Mouse (Mus musculus) bone marrow, adult 2 months (tissue): Measurements from ENCODE around the gene Dus1l. TPM values are rescaled to one million over a fixed set of nuclear protein-coding genes. Genes with fewer than 3 reads are reported as not detected.

Experiments used
- H3K27ac ChIP-seq: fragments of 200-500 bp; 2 replicates; pipeline ENCODE4 v1.5.1; 2012; ENCODE audit warnings: low read depth, mild to moderate bottlenecking, control low read depth, inconsistent platforms, low read length; ENCODE audit not compliant: control insufficient read depth, poor library complexity, insufficient read depth
- H3K4me1 ChIP-seq: fragments of 200-500 bp; 2 replicates; pipeline ENCODE4 v1.6.1; 2011; ENCODE audit warnings: low read length; ENCODE audit not compliant: control insufficient read depth, insufficient read depth
- H3K4me3 ChIP-seq: fragments of 200-500 bp; replicated peaks from 2 replicates; pipeline ENCODE3; 2011; ENCODE audit warnings: mild to moderate bottlenecking, low read depth, low read length, control low read depth; ENCODE audit not compliant: control insufficient read depth
- CTCF ChIP-seq: fragments of 200-500 bp; IDR thresholded peaks from 2 replicates; pipeline ENCODE4 v1.5.1; 2011; ENCODE audit warnings: low read length, control low read depth; ENCODE audit not compliant: control insufficient read depth, insufficient read depth
- POLR2A ChIP-seq: fragments of 200-500 bp; IDR thresholded peaks from 2 replicates; pipeline ENCODE4 v1.6.1; 2011; ENCODE audit warnings: low read depth, mild to moderate bottlenecking, control low read depth, low read length, borderline replicate concordance; ENCODE audit not compliant: control insufficient read depth
- WGBS: fragments of 180-500 bp; shearing (Covaris S2); methylation state at CpG from one replicate; pipeline ENCODE4 v1.1.7; 2018; 5-methylcytosine and 5-hydroxymethylcytosine counted together
- polyA plus RNA-seq: library from polyadenylated mRNA; stranded (reverse); fragments of >200 nt; gene quantifications from 2 replicates; pipeline ENCODE4 v1.2.4, GENCODE M21; 2011; ENCODE audit warnings: low replicate concordance; ENCODE audit not compliant: missing spikeins, insufficient read depth, insufficient read length

Gene Dus1l
- polyA plus RNA-seq, 1 experiment: 57.6 TPM

- TF ChIP-seq POLR2A: no peak
- TF ChIP-seq CTCF: no peak
- 79% methylated on average over 4 of the region's 4 CpGs for WGBS
These were observed 44.6 kb downstream of the Dus1l start for GRCm38 (mm10) chr11:120751606-120752005.

GRCm38 (mm10) chr11:120749430-120749829, 46.8 kb downstream of the Dus1l start:
- TF ChIP-seq POLR2A (no peak), CTCF (peak; percentile 81)
- no peak overlapping the region for H3K27ac ChIP-seq
- no peaks in the 10 kb centered on the region for H3K4me1 ChIP-seq
- no peak overlapping the region for H3K4me3 ChIP-seq
- WGBS: 57% methylated on average over 8 of the region's 8 CpGs

More at GRCm38 (mm10) chr11:120751606-120752005, 44.6 kb downstream of the Dus1l start:
- no peak overlapping the region for H3K27ac ChIP-seq
- H3K4me3 ChIP-seq: no peak overlapping the region
- no peaks in the 10 kb centered on the region for H3K4me1 ChIP-seq

GRCm38 (mm10) chr11:120747974-120748373, 48.2 kb downstream of the Dus1l start:
- TF ChIP-seq CTCF: no peak
- no peak for TF ChIP-seq POLR2A
- no peak overlapping the region for H3K27ac ChIP-seq
- WGBS: 16% methylated on average over 4 of the region's 4 CpGs
- H3K4me3 ChIP-seq: no peak overlapping the region
- no peaks in the 10 kb centered on the region for H3K4me1 ChIP-seq

- 74% methylated on average over 7 of the region's 7 CpGs for WGBS
- Histone ChIP-seq H3K27ac (no peak overlapping the region), H3K4me1 (no peaks in the 10 kb centered on the region)
These were observed 52.0 kb downstream of the Dus1l start for GRCm38 (mm10) chr11:120744121-120744701.

GRCm38 (mm10) chr11:120740981-120741380, 55.2 kb downstream of the Dus1l start:
- TF ChIP-seq POLR2A: no peak
- no peak for TF ChIP-seq CTCF
- no peak overlapping the region for H3K27ac ChIP-seq
- 78% methylated on average over 5 of the region's 5 CpGs for WGBS
- no peak overlapping the region for H3K4me3 ChIP-seq
- H3K4me1 ChIP-seq: no peaks in the 10 kb centered on the region

More at GRCm38 (mm10) chr11:120744121-120744701, 52.0 kb downstream of the Dus1l start:
- no peak for TF ChIP-seq POLR2A
- TF ChIP-seq CTCF: no peak
- H3K4me3 ChIP-seq: no peak overlapping the region

Other genes starting within 250 kb of the Dus1l start
- gene Mcrip1, start 246.7 kb downstream of the Dus1l start, polyA plus RNA-seq: 72.1 and 86.5 TPM in 2 replicates
- not detected in 2 replicates for gene Ppp1r27, start 245.3 kb downstream of the Dus1l start, polyA plus RNA-seq
- 86.5 and 236 TPM in 2 replicates for gene P4hb, start 223.2 kb downstream of the Dus1l start, polyA plus RNA-seq
- gene Arhgdia, start 214.8 kb downstream of the Dus1l start, polyA plus RNA-seq: 112 and 172 TPM in 2 replicates
- gene Alyref, start 198.0 kb downstream of the Dus1l start, polyA plus RNA-seq: 165 and 174 TPM in 2 replicates
- 26.6 and 32.6 TPM in 2 replicates for gene Anapc11, start 198.0 kb downstream of the Dus1l start, polyA plus RNA-seq
- 3.8 TPM in 1 of 2 replicates, not detected in the other for gene Npb, start 187.9 kb downstream of the Dus1l start, polyA plus RNA-seq
- 45.4 and 46.8 TPM in 2 replicates for gene Pcyt2, start 178.5 kb downstream of the Dus1l start, polyA plus RNA-seq
- 67.9 and 138 TPM in 2 replicates for gene Sirt7, start 171.2 kb downstream of the Dus1l start, polyA plus RNA-seq
- 61.7 and 86.9 TPM in 2 replicates for gene Mafg, start 162.8 kb downstream of the Dus1l start, polyA plus RNA-seq
- 2.3 TPM in 1 of 2 replicates, not detected in the other for gene Pycr1, start 152.6 kb downstream of the Dus1l start, polyA plus RNA-seq
- 6.7 TPM in 1 of 2 replicates, not detected in the other for gene Myadml2, start 148.2 kb downstream of the Dus1l start, polyA plus RNA-seq
- not detected in 2 replicates for gene Notum, start 135.2 kb downstream of the Dus1l start, polyA plus RNA-seq
- 82.0 and 94.3 TPM in 2 replicates for gene Aspscr1, start 123.4 kb downstream of the Dus1l start, polyA plus RNA-seq
- gene Cenpx, start 82.7 kb downstream of the Dus1l start, polyA plus RNA-seq: 39.2 and 57.8 TPM in 2 replicates
- gene Lrrc45, start 82.5 kb downstream of the Dus1l start, polyA plus RNA-seq: 25.5 and 41.4 TPM in 2 replicates
- 2.4 and 5.8 TPM in 2 replicates for gene Rac3, start 74.9 kb downstream of the Dus1l start, polyA plus RNA-seq
- 7.4 and 9.4 TPM in 2 replicates for gene Dcxr, start 69.1 kb downstream of the Dus1l start, polyA plus RNA-seq
- gene Cbr2, start 64.3 kb downstream of the Dus1l start, polyA plus RNA-seq: 3.8 and 8.0 TPM in 2 replicates
- 15.5 and 52.5 TPM in 2 replicates for gene Hmga1b, start 33.6 kb downstream of the Dus1l start, polyA plus RNA-seq
- 9.1 and 19.9 TPM in 2 replicates for gene Rfng, start 12.2 kb downstream of the Dus1l start, polyA plus RNA-seq
- gene Gps1, start 12.1 kb downstream of the Dus1l start, polyA plus RNA-seq: 29.6 and 38.0 TPM in 2 replicates
- gene Fasn, start 28.1 kb upstream of the Dus1l start, polyA plus RNA-seq: 6.1 and 16.1 TPM in 2 replicates
- 2.7 and 14.6 TPM in 2 replicates for gene Ccdc57, start 136.5 kb upstream of the Dus1l start, polyA plus RNA-seq
- 14.3 and 50.1 TPM in 2 replicates for gene Slc16a3, start 152.1 kb upstream of the Dus1l start, polyA plus RNA-seq
- 35.6 and 58.3 TPM in 2 replicates for gene Csnk1d, start 194.9 kb upstream of the Dus1l start, polyA plus RNA-seq
- gene Cd7, start 243.0 kb upstream of the Dus1l start, polyA plus RNA-seq: 1.7 and 3.6 TPM in 2 replicates